Mouse (Mus musculus) 3T3-L1 (cell line): Measurements from ENCODE around the gene Adig.

Experiments
- DNase-seq: peaks from one replicate; pipeline ENCODE4 v3.0.0-alpha.2; 2015; ENCODE audit warnings: low read depth, low spot score

Gene Adig

DNA sequence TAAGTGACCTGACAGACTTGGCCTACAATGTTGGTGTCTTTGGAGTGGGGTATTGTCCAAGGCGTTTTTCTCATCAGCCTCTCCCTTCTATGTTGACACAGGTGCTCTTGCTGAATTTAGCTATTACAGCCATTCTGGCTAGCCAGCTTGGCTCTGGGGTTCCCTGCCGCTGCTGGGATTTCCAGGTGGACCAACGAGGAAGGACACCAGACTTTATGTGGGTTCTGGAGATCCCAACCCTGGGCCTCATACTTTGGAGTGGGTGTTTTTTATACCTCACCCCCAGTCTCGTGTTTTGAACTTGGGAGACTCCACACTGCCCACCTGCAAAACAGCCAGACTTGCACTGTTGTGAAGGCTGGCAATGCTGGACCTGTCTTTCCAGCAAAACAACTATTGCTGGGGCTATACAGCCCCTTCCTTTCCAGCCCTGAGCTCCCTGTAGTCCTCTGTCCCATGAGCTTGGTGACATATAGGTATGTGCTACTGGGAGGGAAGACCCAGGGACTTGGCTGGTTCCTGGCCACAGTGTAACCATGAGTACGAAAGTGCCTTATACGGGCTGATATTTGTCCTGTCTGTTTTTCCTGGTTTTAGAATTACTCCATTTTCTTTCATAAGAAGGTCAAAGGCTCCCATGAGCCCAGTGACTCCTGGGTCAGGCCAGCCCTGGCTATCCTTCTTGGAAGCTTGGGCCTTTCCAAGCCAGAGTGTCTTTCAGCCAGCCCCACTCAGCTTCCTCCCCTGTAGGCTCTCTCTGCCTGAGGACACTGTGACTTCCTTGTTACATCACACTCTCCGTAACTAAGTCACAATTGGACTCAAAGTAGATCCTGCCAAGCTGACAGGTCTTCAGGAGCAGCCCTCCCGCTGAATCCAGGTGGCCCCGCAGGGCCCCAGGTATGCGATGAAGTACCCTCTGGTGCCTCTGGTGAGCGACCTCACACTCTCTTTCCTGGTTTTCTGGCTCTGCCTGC is at the start of gene Adig:
Gene Adig, plus strand, starts transcription at position 777 of the 977 bp plus-strand sequence.
- DNase-seq, result no peak

DNA sequence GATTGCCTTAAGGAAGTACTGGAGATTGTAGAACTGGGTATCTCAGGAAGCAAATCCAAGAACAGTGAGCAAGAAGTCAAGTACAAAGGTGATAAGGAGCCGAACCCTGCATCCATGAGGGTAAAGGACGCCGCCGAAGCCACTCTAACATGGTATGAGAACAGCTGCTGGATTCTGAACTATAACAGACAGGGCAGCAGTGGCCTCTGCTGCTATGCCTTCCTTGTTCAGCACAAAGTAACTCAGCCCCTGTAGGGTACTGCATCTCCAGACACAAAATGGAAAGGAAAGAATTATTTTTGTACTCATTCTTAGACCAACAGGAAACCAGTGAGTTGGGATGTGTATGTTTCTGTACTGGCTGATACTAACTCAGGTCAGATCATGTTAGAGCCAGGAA is 46.0 kb upstream of the Adig start:
- no peak for DNase-seq

DNA sequence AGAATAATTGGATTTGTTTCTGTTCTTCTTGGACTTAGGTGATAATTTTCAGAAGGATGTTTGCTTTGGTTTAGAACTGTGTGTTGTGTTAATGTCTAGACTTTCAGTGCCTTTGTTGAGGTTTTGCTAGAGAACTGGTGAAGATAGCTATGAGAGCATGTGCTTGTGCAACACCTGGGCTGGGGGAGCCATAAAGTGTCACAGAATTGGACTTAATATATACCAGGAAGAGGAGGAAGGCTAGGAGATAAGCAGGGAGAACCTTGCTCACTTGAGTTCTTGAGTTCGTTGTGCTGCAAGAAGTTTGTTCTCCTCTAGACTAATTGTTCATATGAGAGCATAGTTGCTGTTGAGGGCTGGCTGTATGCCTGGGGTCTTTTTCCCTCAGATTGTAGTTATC is 44.8 kb upstream of the Adig start:
- DNase-seq, result no peak

DNA sequence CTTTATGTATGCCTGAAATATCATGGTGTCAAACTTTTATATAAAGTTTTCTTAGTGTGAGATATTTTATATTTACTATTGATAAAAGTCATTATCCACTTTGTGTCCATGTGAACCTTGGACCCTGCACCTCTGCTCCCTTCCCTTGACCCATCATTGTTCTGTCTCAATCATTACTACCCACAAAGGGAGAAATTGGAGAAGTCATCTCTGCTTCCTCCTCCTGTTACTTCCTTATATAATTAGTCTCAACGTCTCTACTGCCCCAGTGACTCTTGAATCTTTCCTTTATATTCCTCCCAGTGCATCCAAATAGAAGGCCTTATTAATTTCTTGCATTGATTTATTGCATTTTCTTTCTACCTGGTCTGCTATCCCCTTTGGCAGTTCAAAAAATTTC is 40.0 kb upstream of the Adig start:
- no peak for DNase-seq

DNA sequence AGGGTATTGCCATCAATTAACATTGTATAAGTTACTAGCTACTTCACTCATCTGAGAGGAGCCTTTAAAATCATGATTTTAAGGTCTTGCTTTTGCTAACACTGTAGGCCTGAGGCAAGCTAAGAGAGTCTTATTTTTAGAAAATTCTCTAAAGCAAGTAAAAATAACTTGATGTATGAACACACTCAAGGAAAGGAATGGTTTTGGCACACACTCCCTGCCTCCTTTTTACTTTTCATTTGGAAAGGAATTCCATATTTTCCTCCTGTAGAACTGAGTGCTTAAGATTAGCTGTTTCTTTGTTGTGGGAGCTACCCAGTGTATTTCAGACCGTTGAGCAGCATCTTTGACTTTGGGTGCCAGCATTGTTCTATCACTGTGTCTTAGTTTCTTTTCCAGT is 28.3 kb upstream of the Adig start:
- DNase-seq, result no peak

DNA sequence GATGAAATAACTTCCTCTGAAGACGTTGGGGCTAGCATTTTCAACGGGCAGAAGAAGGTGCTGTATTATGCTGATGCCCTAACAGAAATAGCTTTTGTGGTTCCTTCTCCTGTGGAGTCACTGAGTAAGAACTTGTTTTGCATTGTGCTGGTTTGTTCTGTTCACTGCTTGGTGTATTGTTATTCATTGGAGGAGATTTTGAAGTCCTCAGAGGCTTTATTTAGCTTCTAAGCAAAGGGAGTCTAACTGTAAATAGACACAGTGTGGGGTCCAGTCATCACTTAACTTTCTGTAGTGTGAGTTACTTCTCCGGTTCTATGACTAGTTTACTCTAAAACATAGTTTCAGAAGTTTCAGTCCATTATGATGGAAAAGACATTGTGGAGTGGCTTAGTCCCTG is 24.8 kb upstream of the Adig start:
- no peak for DNase-seq

DNA sequence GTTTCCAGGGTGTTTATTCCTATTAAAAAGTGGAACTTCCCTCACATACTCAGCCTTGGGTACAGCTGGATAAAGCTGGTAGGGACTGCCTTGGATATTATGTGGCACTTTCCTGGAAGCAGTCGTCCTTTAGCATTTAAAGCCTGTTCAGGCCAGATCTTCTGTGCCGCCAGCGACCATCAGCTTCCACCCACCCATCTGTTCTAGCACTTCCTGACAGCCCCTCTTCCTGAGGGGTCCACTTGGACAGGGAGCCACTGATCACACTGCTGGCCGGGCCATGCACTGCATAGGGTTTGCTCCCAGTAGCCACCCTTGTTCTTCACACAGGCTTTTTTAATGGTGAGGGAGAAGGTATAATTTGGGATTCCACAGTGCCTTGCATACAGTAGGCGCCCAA is 4.0 kb upstream of the Adig start:
- DNase-seq, result no peak

DNA sequence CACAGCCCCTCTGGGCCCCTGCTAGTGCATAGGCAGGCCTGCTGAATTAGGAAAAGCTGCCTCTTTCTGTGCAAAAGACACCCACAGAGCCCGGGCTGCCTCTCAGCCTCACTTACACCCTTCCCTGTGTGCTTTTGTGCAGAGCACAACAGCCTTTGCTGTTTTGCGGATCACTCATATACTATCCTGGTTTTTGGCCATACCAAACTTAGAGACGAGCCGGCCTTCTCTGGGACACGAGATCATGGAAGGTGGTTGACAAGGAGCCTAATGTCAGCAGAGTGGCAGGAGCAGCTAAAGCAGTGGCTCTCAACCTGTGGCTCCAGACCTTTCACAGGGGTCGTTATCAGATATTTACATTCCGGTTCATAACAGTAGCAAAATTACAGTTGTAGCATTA is 814 bp downstream of the Adig start:
- no peak for DNase-seq

DNA sequence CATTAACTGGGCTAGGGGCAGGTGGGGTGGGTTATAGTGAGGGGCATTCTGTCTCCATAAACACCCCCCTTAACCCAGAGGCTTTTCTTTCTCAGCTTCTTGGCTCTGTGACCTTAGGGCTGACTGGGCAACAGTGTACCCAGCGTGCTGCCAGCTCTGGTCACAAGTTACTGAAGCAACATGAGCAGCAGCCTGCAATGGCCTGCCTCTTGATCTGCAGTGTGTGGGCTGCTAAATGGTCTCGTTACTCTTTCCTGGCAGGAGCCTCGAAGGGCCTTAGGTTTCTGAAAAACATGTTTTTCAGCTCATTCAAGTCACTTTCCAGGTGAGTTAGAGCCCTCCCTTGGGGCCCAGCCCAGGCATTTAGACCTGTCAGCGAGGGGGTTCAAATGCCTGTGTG is 1.3 kb downstream of the Adig start:
- no peak for DNase-seq

DNA sequence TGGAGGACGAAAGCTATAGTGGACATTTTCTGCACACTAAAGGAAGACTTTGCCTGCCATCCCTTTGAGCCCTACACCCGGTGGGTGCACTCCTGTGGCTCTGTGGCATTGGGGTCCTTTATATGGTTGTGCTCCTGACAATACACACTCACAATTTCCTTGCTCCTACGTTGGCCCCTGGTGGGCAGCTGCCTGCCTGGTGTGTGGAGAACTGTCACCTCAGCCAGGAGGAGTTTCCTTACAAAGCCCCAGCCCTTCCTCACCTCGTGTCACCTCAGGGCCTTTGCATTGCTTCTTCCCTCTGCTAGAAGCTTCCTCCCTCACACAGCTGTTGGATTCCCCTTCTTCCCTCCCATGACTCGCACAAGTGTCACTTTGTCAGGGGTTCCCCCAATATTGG is 4.1 kb downstream of the Adig start:
- no peak for DNase-seq

DNA sequence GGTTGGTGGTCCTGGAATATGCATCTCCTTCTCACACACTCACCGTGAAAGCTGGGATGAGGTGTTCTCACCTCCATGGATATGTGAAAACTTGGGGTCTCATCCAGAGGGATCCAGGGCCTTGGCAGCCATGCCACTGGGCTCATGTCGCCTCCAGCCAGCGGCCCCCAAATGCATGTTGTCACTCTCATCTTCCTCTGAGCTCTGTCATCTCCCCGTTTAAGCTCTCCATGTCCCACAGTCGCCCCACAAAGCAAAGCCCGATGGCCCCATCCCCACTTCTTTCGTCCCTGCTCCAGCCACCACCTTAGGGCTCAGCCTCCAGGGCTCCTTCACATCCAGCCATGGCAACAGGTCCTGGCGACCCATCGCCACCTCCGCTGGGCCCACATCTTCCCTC is 4.6 kb downstream of the Adig start:
- DNase-seq, result no peak

DNA sequence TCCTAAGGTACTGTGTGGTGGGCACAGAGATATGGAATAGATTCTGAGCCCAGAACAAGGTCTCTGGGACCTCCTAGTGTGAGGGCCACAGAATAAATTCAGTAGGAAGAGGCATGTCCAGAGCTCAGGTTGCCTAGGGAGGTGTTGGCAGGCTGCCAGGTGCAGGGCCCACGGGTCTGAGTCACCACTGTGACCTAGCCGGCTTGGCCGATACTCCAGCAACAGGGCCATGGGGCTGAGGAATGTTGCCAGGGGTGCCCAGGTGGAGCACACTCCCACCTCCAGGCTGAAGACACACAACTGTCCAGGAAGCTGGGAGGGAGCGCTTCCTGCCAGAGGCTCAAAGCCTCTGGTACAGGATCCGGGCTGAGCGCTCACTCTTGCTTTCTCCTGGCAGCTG is 8.3 kb downstream of the Adig start:
- peak; percentile 78 for DNase-seq

DNA sequence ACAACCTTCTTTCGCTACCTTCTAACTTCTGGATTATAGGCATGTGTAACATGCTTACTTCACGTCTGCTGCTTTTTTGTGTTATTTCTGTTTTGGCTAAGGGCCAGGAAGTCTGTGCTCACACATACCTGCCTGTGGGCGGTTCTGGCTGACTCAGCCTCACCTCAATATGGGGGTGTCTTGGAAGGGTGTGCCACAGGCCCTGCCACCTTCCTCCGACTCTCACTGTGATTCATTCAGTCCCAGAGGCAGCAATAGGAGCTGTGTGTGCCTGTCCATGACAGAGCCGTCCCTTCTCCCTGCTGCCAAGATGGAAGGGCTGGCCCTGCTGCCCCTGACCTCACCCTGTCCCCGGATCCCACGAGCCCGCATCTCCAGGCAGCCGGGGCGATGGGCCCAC is 10.1 kb downstream of the Adig start, which contains the start of gene Arhgap40:
Gene Arhgap40, plus strand, starts transcription at position 269 of the 400 bp plus-strand sequence.
- DNase-seq, result no peak

DNA sequence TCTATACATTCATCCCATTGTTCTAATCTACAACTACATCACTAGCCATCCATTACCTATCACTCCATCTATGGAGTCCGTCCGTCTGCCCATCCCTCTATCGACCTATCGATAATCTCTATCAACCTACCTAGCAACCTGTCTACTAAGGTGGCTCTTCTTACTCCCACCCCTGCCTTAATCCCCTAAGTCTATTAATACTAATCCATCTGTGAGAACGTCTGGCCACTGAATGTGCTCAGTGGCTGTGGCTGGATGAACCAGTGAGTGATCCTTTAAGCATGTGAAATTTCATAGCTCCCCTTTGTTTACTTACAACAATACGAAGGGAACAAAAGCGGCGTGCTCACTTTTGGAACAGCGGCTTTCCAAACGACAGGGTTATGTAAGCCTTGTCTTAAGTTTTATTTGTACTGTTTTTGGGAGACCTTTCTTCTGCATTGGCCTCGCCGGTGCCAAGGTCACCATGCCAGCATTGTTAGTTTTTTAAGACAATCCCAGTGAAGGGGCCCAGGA is 11.5 kb downstream of the Adig start:
- no peak for DNase-seq

DNA sequence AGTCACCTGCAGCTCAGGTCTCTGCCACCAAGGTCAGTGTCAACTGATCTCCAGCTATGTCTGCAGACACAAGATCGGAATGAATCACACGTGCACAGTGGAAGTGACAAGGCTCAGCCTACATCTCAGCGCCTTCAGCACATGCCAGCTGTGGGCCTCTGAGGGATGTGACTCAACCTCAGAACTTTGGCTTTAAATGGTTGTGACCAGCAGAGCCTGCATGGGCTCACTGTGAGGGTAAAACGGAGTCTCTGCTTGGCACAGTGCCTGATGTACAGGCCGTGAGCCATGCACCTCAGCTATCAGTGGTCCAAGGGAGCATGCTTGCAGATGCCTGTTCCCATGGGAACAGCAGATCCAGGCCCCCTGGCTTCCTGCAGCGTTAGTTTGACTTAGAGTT is 16.2 kb downstream of the Adig start:
- DNase-seq, result peak; percentile 70

DNA sequence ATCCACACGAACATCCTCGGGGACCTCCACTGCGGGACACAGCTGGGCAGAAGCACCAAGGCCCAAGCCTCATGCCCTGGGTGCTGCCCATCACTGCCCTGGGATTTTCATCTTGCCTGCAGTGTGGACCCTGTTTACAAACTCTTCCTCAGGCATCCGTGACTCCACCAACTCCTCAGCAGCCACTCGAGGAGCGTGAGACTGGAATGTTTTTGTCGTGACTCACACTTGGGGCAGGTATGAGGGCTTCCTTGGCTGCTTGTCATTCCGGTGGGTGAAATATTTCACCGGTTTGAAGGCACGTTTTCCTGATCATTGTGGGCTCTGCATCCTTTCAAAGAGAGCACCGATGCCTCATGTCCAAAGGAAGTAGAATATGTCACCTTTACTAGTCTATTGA is 16.7 kb downstream of the Adig start:
- DNase-seq, result peak; percentile 69

DNA sequence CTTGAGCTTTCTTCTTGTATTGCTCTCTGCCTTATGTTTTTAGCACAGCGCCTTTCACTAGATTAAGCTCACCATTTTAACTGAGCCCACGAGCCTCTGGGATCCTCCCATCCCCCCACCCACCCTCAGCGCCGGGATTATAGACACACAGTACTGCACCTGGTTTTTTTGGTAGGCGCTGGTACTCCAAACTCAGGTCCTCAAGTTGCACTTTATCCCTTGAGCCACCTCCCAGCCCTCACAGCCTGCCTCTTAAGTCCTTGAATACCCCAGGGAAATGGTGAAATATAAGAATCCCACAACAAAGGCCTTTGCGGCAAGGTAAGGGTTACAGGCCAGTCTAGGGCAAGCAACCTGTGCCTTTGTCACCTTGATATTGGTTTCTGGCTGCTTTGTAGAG is 17.4 kb downstream of the Adig start:
- no peak for DNase-seq

DNA sequence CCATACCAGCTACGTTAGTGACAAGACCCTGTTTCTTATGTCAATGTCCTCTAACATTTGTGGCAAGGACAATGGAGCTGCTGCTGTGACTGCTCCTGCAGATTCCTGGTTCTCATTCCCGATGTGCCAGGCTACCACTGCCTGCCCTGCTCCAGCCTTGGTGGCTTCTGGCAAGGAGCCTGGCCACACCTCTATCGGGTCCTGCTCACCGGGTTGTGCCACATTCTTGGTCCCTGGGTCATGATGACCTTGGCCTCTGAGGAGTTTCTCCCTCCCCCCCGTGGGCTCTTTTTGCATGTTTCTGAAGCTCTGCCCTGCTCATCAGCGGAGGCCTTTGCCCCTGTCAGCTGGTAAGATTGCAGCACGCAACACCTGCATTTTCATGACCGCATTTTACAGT is 20.6 kb downstream of the Adig start:
- no peak for DNase-seq

DNA sequence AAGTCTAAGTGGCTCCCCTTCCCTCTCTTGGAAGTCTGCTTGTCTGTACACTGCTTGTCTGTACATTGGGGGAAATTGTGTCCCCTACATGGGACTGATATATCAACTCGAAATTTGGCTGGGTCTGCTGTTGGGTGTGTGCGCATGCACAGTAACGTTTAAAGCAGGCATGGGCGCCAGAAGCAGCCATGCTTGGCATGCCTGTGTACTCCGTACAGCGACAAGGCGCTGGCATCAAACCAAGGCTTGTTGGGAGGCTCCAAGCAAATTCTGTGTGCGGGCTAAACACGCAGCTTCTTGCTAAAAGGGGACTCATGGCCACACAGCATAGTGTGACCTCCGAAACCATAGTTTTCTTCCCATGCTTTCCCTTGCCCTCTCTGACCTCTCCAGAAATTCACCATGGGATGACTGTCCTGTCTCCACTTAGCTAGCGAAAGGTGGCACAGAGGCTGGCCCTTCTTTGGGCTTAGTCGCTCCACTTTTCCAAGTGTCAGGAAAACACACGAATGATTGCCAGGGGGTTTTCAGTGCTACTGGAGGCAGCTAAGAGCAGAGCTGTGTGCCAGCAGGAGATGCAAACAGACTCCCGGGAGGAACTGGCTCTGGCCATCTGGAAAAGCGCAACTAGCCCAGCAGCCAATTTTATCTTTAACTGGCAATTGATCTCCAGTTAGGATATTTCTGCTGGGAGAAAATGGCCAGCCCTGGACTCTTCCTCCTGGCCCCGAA is 21.9 kb downstream of the Adig start:
- no peak for DNase-seq

DNA sequence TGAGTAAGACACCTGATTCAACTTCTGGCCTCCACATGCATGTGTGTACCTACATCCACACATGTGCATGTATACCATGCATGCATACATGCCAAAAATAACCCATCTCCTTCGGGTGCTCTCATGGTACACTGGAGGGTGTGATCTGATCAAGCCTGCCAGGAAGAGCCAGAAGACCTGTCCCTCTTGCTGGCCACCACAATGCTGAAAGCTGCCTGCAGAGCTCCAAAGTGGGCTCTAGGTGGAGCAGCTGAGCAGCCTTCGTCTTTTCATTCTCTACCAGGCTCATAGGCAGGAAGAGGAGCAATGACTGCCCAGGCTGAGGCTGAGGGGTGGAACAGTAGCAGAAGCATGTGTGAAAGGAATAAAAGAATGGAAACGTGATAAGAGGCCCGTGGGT is 31.7 kb downstream of the Adig start:
- peak; percentile 83 for DNase-seq

DNA sequence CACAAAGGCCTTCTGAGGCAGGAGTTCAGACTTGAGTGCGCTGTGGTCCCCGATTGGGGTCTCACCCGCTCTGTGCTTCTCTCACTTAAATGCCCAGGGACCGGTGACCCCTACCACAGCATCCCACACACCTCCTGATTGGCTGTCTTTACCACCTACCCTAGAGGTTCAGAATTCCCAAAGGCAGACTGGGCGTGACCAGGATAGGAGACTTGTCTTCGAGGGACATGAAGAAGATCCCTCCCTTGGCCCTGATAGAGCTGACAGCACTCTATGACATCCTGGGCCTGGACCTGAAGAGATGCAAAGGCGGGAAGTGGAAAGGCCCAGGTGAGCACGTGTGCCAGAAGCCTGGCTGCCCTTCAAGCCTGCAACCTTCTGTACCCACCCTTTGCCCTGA is 32.1 kb downstream of the Adig start:
- no peak for DNase-seq

DNA sequence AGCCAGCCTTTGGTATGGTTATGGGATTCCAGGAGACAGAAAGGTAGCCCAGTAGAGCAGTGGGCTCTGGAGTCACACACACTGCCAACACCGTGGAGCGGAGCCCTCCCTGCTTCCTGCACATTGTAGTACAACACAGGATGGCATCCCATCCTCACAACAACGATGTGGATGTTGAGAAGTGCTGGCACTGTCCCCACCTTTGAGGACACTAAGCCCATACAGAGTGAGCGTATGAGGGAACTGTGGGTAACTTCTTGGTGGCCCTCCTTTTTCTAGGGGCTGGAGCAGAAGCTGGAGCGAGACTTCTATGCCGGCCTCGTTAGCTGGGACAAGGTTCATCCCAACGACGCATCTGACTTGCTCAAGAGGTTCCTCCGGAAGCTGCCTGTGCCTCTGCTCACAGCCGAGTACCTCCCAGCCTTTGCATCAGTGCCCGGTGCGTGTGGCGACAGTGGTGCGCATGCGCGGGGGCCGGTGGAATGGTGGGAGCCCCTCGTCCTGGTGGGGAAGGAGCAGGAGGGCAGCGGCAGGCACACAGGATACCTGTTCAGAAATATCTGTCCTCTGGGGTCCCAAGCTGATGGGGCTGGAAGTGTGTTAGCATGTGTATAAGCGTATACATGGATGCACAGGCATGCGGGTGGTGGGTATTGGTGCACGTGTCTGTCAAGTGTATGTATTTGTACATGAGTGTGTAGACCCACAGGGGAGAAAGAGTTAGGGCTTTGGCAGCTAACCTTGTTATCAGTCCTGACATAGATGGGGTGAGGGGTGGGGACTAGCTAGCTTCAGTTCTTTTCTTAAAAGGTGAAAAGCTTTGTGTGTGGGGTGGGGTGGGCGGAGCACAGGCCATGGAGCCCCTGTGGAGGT is 37.3 kb downstream of the Adig start:
- no peak for DNase-seq
